Mouse (Mus musculus) granulocyte monocyte progenitor cell, adult 5-6 weeks (primary cell): ENCODE measurements around the gene Tas2r124. TPM values are rescaled to one million over a fixed set of nuclear protein-coding genes. Genes with fewer than 3 reads are reported as not detected.

Experiments used
- ATAC-seq: replicated peaks from 2 replicates; pipeline ENCODE4 v1.8.0; 2016; ENCODE audit warnings: mild to moderate bottlenecking, moderate TSS enrichment, inconsistent platforms; ENCODE audit not compliant: poor library complexity, severe bottlenecking
- total RNA-seq, 2 experiments: library from RNA; stranded (forward) in 1 of 2; stranded (reverse) in 1 of 2; fragments of 200-712, 200-1000 nt in 1 of 2; fragments of >200 nt in 1 of 2; fragmentation: Nextera tagmentation in 1 of 2; gene quantifications; 2 replicates each; pipeline ENCODE4 v1.2.3; 2014 to 2017

Tas2r124 gene
- not detected in 2 replicates for total RNA-seq (2014; fragmentation: Nextera tagmentation)
- not detected in 2 replicates for total RNA-seq (2017)

DNA sequence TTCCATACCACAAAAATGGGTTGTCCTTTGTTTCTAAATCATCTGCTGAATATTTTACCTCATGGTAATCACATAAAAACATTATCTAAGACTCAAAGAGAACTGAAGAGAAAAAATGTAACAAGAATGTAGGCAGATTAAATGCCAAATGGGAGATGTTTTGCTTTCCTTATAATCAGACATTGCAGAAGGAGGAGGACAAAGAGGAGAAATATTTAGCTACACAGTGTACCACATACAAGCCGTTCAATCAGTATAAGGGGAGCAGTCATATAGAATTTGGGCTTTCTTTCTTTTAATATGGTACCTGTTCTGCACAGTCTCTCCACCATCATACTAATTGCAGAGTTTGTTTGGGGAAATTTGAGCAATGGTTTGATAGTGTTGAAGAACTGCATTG lies at the start of gene Tas2r124:
Gene Tas2r124, plus strand, starts transcription at position 301 of the 400 bp plus-strand sequence.
- no peak for ATAC-seq

DNA sequence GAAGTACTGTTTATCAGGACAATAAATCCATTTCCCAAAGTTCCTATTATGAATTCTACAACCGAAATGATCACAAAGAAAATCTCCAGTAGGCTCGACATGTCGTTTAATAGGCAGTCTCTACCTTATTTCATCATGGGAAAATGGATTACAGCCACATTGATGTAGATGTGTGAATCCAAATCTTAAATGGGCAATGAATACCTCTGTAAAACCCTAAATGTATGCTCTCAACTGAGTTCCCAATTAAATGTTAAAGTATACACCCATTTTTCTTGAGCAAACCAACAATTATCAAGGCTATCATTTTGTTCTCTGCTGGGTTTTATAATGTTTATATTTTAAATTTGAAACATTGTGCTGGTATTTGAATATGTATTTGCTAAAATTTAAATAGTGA lies 42.7 kb upstream of the Tas2r124 start, which contains the start of gene Tas2r122:
Gene Tas2r122, minus strand, starts transcription at position 101 of the 400 bp plus-strand sequence.
- no peak for ATAC-seq

DNA sequence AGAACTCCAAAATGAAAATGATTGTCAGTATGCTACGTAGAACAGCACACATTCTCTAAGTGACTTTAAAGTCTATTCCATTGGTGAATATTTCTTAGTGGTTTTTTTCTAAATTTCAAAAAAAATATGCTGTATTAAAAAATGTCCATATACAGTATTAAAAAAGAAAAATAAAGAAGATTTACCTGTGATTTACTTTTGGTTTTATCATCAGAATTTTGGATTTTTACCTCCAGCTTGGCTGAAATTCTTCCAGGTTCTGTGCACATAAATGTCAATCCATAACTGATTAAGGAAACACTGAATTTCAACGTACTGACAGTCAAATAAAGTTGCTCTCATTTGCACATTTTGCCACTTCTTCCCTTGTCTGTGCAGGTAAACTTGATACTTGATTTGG lies 16.6 kb upstream of the Tas2r124 start, which contains the start of gene Tas2r115:
Gene Tas2r115, minus strand, starts transcription at position 101 of the 400 bp plus-strand sequence.
- no peak for ATAC-seq

DNA sequence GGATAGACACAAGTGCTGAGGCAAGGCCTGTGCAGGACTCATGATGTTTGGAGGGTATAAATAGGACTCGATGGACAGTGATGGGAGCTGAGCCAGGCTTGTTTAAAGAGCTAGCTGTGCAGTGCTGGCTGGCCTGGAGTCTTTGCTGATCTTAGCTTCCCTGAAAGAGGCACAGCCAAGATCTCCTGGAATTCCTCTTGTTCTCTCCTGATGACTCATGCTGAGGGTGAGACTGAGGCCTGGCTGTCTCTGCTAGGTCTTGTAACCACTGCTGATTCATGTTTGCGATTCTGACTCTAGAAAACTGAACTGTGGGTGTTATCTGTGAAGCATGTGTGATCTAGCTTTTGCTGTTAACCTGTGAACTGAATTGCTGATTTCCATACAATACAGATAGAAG lies 4.3 kb upstream of the Tas2r124 start:
- ATAC-seq = no peak

DNA sequence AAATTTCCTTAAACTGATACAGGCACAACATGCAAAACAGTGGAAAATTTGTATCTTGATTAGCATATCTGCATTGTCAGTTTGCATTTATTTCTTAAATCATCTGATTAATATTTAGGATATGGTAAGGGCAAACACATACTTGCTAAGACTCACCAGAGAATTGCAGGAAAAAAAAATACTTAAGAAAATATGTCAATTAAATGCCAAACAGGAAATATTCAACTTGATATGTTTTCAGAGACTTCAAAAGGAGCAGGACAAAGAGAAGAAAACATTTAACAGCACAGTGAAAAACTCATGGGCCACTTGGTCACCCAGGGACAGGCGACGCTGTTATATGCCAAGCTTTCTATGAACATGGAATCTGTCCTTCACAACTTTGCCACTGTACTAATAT lies 7.3 kb downstream of the Tas2r124 start, which contains the start of gene Tas2r102:
Gene Tas2r102, plus strand, starts transcription at position 301 of the 400 bp plus-strand sequence.
- no peak for ATAC-seq

DNA sequence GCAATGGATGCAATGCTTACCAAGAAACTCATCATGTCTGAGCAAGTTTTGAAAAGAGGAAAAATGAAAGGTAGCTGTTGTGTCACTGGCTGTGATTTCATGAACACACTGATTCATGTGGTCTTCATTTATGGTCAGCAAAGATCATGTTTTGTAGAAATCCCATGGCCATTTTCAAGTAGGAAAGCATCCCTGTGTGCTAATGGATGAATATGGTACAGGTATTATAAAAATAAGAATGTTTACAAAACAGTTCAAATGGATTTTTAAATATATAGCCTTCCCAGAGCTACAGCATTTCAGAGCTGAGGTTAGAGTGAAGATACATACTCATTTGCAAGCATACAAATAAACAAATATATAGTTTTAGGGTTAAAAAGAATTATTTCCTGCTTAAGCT lies 23.5 kb downstream of the Tas2r124 start, which contains the start of gene Tas2r136:
Gene Tas2r136, minus strand, starts transcription at position 101 of the 400 bp plus-strand sequence.
- no peak for ATAC-seq

DNA sequence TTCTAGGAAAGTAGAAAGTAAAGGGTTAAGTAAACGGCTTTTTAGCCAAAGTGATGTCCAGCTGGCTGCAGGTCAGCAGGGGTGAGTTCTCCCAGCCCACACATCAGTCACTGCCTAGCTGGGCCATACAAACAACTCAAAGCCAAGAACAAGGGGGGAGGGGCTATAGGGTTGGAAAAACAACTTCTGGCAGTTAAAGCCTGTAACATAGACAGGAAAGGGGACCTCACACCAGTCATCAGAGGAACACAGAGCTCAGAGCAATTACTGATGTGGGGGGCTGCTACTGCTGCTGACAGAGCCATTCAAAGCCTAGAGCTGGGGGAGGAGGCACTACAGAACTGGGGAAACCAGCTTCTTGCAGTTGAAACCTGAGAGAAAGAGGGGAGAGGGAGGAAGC lies 40.9 kb downstream of the Tas2r124 start:
- ATAC-seq = no peak

DNA sequence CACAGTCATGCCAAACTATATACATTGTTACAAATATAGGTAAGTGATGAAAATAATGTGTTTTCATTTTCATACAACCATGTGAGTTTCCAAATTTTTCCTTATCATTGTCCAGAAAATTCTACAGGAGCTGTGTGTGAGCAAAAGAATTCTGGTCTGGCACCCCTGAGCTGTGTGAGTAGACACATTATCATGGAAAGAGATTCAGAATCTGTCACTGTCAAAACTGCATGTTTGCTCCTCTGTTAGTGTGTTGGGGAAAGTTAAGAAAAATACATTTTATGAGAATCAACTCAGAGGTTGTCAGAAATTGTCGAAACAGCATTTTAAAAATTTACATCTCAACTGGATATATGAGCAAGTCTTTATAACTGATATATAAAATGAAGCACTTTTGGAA lies 48.0 kb downstream of the Tas2r124 start, which contains the start of gene Tas2r117:
Gene Tas2r117, plus strand, starts transcription at position 301 of the 400 bp plus-strand sequence.
- ATAC-seq = no peak

Other genes starting within 250 kb of the Tas2r124 start
- gene Prh1, start 184.9 kb upstream of the Tas2r124 start, total RNA-seq (2014; fragmentation: Nextera tagmentation) = not detected in 2 replicates
- gene Prh1, start 184.9 kb upstream of the Tas2r124 start, total RNA-seq (2017) = not detected in 2 replicates
- gene Prp2, start 158.8 kb upstream of the Tas2r124 start, total RNA-seq (2014; fragmentation: Nextera tagmentation) = not detected in 2 replicates
- not detected in 2 replicates for gene Prp2, start 158.8 kb upstream of the Tas2r124 start, total RNA-seq (2017)
- gene A630073D07Rik, start 103.2 kb upstream of the Tas2r124 start, total RNA-seq (2014; fragmentation: Nextera tagmentation) = not detected in 2 replicates
- not detected in 2 replicates for gene A630073D07Rik, start 103.2 kb upstream of the Tas2r124 start, total RNA-seq (2017)
- gene Tas2r120, start 97.8 kb upstream of the Tas2r124 start, total RNA-seq (2014; fragmentation: Nextera tagmentation) = not detected in 2 replicates
- not detected in 2 replicates for gene Tas2r120, start 97.8 kb upstream of the Tas2r124 start, total RNA-seq (2017)
- gene Tas2r121, start 53.7 kb upstream of the Tas2r124 start, total RNA-seq (2014; fragmentation: Nextera tagmentation) = not detected in 2 replicates
- gene Tas2r121, start 53.7 kb upstream of the Tas2r124 start, total RNA-seq (2017) = not detected in 2 replicates
- gene Tas2r122, start 42.8 kb upstream of the Tas2r124 start, total RNA-seq (2014; fragmentation: Nextera tagmentation) = not detected in 2 replicates
- gene Tas2r122, start 42.8 kb upstream of the Tas2r124 start, total RNA-seq (2017) = not detected in 2 replicates
- gene Tas2r115, start 16.7 kb upstream of the Tas2r124 start, total RNA-seq (2014; fragmentation: Nextera tagmentation) = not detected in 2 replicates
- gene Tas2r115, start 16.7 kb upstream of the Tas2r124 start, total RNA-seq (2017) = not detected in 2 replicates
- not detected in 2 replicates for gene Tas2r102, start 7.4 kb downstream of the Tas2r124 start, total RNA-seq (2014; fragmentation: Nextera tagmentation)
- not detected in 2 replicates for gene Tas2r102, start 7.4 kb downstream of the Tas2r124 start, total RNA-seq (2017)
- gene Tas2r136, start 23.4 kb downstream of the Tas2r124 start, total RNA-seq (2014; fragmentation: Nextera tagmentation) = not detected in 2 replicates
- gene Tas2r136, start 23.4 kb downstream of the Tas2r124 start, total RNA-seq (2017) = not detected in 2 replicates
- gene Tas2r117, start 48.1 kb downstream of the Tas2r124 start, total RNA-seq (2014; fragmentation: Nextera tagmentation) = not detected in 2 replicates
- not detected in 2 replicates for gene Tas2r117, start 48.1 kb downstream of the Tas2r124 start, total RNA-seq (2017)
- not detected in 2 replicates for gene Tas2r123, start 92.4 kb downstream of the Tas2r124 start, total RNA-seq (2014; fragmentation: Nextera tagmentation)
- gene Tas2r123, start 92.4 kb downstream of the Tas2r124 start, total RNA-seq (2017) = not detected in 2 replicates
- gene Tas2r116, start 100.7 kb downstream of the Tas2r124 start, total RNA-seq (2014; fragmentation: Nextera tagmentation) = not detected in 2 replicates
- gene Tas2r116, start 100.7 kb downstream of the Tas2r124 start, total RNA-seq (2017) = not detected in 2 replicates
- gene Tas2r110, start 113.3 kb downstream of the Tas2r124 start, total RNA-seq (2014; fragmentation: Nextera tagmentation) = not detected in 2 replicates
- not detected in 2 replicates for gene Tas2r110, start 113.3 kb downstream of the Tas2r124 start, total RNA-seq (2017)
- not detected in 2 replicates for gene Tas2r113, start 138.3 kb downstream of the Tas2r124 start, total RNA-seq (2014; fragmentation: Nextera tagmentation)
- not detected in 2 replicates for gene Tas2r113, start 138.3 kb downstream of the Tas2r124 start, total RNA-seq (2017)
- not detected in 2 replicates for gene Tas2r125, start 154.9 kb downstream of the Tas2r124 start, total RNA-seq (2014; fragmentation: Nextera tagmentation)
- not detected in 2 replicates for gene Tas2r125, start 154.9 kb downstream of the Tas2r124 start, total RNA-seq (2017)
- gene Tas2r129, start 196.4 kb downstream of the Tas2r124 start, total RNA-seq (2014; fragmentation: Nextera tagmentation) = not detected in 2 replicates
- gene Tas2r129, start 196.4 kb downstream of the Tas2r124 start, total RNA-seq (2017) = not detected in 2 replicates
- gene Tas2r131, start 203.2 kb downstream of the Tas2r124 start, total RNA-seq (2014; fragmentation: Nextera tagmentation) = not detected in 2 replicates
- not detected in 2 replicates for gene Tas2r131, start 203.2 kb downstream of the Tas2r124 start, total RNA-seq (2017)
- gene Tas2r109, start 226.2 kb downstream of the Tas2r124 start, total RNA-seq (2014; fragmentation: Nextera tagmentation) = not detected in 2 replicates
- not detected in 2 replicates for gene Tas2r109, start 226.2 kb downstream of the Tas2r124 start, total RNA-seq (2017)